Mouse (Mus musculus) c-Kit-negative CD71-positive TER-119-positive erythroid progenitor cells, embryonic 14.5 days (primary cell): ENCODE measurements around the gene Adamts12.

ENCODE experiments used
- DNase-seq: peaks from one replicate; pipeline ENCODE4 v3.0.0-alpha.2; 2013; ENCODE audit warnings: low read depth, low spot score

Gene Adamts12

DNA sequence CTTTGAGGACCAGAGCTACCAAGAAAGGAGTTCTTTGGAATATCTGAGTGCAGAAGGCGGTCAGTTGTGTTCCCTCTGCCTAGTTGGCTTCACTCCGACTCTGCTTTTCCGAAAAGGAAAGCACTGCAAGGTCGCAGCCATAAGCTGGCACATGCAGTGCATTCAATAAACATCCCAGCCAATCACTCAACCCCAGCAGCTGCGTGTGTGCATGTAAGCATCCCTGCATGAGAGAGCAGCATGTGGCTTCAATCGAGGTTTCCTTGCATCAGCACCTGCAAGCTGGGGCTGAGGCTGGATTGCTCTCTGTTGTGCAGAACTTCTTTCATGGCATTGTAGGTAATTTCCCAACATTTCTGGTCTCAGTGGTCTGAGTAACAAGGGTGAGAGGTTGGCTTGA, 230.4 kb downstream of the Adamts12 start:
- DNase-seq, result no peak

DNA sequence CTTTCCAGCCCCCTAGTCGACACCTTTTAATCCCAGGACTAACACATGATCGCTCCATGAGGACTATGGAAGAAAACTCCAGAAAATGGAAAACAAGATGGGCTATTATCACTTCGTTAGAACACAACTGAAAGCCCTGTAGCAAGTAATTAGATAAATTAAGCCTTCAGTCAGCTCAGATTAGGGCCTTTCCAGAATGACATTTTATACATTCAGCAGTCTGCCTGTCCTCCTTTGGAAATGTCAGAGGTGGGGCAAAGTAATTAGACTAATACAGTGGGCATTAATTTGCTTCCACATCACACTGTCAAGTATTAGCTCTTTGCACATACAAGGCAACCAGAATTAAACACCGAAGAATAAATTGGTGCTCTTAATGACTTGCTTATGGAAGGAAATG, 233.4 kb downstream of the Adamts12 start:
- no peak for DNase-seq

DNA sequence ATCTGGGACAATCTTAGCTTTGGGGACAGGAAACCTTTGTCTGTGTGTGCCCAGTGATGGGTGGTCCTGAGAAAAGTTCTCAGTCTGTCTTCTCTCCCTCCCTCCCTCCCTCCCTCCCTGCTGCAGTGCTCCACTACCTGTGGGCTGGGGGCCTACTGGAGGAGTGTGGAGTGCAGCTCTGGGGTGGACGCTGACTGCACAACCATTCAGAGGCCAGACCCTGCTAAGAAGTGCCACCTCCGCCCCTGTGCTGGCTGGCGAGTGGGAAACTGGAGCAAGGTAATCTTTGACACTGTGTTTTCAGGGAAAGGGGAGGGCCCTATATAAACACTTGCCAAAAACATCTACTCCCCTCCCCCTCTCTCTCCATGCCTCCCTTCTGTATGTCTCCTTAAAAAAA, 252.5 kb downstream of the Adamts12 start:
- no peak for DNase-seq

DNA sequence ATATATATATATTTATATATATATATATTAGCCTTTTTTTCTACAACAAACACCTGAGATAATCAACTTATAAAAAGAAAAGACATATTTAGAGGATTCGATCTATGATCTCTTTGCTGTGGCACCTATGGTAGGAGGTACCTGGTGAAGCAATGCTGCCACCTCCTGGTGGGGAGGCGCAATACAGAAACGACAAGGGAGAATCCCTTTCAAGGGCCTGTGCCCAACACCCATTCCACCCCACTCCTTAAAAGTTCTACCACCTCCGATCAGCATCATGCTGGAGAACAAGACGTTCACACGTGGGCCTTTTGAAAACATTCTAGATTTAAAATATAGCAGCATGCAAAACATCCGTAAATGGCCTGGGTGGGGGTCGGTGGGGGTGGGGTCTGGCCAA, 255.9 kb downstream of the Adamts12 start:
- DNase-seq, result no peak

DNA sequence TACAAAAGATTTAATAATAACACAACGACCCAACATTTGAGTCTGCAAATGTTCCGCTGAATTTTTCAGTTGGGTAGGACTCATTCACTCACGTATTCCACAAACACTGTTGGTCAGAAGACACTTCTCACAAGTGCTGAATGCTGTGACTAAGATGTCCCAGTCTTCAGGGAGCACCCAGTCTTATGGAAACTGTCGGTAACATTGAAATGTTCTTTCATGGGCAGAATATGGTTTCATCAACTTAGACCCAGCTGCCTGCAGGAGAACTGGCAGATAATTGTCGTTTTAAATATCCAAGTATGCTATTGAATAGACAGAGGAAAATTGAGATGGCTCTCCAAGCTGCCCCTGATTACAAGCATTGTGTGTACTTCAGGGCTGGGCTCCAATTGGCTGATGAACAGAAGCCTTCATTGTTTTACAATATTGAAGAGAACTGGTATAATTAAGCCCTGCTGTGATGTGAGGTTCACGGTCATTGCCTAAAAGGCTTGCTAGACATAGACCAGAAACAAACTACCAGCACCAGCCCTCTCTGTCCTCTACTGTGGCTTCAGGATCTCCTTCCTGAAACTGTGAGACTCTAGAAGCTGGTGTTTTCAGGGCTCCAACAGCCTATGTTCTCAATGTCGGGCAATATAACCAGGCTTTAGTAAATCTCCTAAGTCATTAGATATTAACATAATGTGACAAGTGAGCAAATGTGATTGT, 275.0 kb downstream of the Adamts12 start:
- DNase-seq, result no peak

DNA sequence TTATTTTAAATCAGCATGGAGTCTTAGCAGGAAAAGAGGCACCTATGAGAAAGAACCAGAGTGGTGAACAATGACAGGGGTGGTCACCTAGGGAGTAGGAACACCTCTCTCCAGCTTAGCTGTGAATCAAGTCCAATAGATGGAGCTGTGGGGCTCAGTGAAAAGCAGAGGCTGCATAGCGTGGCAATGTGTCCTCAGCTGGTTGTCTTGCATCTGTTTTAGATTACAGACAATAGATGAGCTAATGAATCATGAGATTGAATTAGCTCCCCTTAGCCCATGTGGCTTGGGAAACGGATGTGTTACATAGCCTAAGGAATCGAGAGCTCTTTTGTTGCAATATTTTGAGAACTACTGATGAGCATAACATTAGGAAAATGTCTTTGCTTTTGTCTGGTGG, 291.3 kb downstream of the Adamts12 start:
- DNase-seq, result no peak

DNA sequence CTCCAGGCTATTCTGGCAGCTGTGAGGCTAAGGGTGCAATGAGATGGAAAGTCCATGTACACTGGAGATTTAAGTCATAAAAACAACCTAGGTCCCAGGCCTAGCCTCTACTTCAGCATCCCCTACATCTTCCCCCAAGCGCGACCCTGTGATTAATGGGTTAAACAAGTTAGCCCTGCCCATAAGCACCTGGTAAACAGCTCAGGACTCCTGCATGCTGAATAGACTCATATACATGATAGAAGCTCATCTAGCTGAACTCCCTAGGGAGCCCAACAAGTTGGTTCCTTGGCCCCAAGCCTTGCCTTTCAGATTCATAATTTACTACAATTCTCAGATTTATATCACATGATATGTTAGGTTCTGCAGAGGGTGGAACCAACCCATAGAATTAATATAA, 292.9 kb downstream of the Adamts12 start:
- no peak for DNase-seq

DNA sequence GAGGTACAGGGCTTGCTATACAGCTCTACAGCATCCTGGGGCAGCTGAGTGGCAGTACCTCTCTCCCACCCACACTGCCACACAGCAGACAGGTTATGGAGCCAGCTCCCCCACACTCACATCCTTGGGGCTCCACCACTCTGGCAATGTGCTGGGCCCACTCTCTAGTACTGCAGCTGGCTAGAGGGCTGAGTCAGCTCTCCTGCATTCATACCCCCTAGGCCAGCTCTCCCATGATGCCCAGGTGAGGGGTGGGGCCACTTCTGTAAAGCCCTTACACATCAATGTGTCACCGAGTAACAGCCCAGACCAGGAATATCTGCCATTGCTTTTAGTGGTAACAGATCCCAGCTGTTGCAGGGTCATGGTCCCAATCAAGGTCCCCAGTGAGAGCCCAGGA, 296.3 kb downstream of the Adamts12 start:
- no peak for DNase-seq

DNA sequence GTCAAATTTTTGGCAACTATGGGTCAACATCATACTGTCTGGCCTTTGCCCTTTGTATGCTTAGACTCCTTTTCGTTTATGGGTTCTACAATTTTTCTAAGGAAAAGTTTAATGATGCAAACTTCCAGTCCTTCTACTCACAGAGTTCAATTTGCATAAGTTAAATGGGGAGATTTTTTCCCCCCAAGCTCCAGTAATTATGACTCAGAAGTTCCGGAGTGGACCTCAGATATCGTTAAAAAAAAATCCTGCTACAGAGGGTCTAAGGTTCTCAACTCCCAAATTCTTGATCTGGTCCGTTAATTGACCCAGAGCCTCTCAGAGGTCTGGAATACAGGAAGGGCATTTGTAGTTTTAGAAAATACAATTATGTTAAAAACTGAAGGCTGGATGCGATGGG, 297.2 kb downstream of the Adamts12 start:
- DNase-seq, result no peak

DNA sequence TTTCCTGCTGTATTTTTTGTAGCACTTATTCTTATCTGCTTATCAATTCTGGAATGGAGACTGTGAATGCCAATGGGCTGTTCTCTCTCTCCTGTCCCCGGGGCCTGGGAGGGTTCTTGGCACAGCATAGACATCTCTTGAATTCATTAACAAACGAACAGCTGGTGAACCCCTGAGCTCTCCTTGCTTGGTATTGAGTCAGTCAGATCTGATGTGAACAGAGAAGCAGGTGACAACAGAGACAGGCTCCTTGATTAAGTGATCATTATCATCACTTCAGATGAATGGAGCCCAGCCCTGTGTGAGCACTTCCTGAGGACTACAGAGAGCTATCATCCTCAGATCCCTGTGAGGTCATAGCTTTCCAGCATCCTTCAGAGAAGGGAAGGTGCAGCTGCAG, 299.5 kb downstream of the Adamts12 start:
- DNase-seq, result no peak

DNA sequence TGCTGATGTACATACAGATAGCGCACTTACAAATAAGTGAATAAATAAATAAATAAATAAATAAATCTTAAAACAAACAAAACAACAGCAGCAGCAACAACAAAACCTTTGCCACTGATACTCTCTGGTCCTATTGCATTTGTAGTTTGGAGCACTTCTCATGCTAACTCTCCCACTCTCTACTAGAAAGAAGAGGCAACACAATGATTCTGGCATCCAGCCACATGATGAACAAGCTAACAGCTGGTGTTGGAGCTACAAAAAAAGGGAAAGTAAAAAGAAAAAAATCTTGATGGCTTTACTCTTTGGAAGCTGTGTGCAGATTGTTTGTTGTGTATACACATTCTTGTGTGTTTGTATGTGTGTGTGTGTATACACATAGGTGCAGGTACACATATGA, 300.2 kb downstream of the Adamts12 start:
- DNase-seq, result no peak

DNA sequence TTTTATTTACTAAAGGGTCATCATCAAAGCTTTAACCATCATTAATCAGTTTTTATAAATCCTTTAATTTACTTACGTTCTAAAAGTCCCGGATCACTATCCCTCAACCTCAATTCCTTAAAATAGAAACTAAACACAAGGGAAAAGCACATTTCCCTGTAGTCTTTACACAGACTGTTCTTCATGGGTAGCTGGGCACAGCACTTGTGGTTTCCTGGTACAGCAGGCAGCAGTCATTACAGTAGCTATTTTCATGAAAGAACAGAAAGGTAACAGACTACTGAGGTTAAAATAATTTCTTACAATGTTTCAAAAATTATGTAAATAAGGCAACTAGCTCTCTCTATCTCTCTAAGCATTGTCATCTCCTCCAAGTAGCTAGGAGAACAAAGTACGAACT, 305.0 kb downstream of the Adamts12 start:
- no peak for DNase-seq

DNA sequence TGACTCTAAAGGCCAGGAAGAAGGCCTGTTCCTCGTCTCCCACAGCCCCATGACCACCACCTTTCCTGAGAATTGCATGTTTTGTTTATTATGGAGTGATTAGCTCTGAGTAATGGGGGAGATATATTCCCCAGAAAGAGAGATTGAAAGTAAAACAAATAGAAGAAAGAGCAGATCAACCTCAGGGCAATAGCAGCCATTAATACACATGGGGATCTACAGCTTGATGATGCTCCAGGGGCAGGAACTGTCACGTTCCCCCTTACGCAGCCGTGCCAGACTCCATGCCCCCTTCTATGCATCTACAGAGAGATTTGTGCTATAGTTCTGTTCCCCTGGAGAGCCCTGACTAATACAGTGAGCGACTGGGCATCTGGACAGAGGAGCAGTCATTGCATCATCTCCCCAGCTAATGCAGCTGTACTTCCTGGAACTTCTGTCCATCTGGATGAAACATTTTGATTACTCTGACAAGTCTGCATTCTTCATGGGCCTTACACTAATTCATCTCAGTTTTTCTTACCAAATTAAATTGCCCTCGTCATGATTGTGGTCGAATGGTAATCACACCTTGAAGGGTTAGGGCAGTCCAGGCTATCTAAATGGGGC, 306.0 kb downstream of the Adamts12 start:
- no peak for DNase-seq

DNA sequence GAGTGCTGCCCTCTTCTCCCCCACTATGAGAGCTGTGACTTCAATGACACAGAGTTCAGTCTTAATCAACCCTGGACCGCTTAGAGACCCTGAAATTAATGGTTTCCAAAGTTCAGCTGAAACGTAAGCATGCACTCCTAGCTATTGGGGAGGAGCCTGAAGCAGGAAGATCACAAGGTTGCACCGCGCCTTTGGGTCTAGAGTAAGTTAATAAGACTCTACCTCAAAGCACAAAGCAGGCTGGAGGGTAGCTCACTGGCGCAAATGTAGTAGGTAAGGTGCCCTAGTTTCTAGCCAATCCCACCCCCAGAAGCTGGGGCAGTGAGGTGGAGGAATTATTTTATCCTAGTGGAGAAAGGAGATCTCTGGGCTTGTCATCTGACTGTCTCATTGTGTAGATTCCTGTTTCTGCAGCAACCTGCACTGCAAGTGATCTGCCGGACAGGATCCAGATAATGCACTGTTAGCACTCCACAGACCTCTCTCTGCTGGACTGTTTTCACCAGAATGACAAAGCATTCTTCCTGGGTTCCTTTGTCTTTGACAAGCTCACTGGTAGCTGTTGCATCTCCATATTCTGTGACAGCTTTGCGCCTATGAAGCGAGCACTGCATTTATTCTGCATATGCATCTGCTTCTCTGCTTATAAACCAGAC, 315.0 kb downstream of the Adamts12 start:
- DNase-seq, result no peak

DNA sequence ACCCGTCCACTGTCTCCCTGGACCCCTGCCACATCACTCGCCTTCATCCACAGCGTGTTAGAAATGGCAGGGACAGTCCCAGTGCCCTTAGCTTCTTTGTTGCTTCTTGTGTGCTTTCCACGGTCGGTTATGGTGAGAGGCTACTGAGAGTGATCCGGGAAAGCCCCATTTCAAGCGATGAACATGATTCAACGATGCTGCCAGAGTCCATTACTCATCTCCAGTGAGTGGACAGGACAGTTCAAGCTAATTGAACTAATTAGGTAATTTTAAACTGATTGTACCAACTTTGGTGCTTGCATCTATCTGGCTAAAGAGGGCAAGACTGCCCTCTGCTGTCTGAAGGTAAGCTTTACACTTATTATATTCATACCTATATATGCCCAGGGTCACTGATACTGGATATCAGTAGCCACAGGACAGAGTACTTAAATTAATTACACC, 315.5 kb downstream of the Adamts12 start:
- DNase-seq, result no peak

DNA sequence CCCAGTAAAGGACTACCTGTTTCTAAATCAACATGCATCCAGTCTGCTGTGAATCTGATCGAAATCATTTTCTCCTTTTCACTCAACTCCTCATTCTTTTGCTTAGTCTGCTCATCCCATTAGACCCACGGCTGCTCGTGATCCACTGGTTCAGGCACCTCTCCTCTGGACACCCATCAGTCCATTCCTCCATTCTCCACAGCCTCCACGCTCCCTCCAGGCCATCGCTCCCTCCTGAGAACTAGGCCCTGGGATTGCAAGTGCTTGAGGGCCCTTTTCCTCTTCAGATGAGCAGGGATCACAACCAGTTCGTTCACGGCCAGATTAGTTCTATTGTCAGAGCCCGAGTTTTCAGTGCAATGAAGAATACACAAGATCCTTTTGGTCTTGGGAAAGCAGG, 316.0 kb downstream of the Adamts12 start:
- no peak for DNase-seq

DNA sequence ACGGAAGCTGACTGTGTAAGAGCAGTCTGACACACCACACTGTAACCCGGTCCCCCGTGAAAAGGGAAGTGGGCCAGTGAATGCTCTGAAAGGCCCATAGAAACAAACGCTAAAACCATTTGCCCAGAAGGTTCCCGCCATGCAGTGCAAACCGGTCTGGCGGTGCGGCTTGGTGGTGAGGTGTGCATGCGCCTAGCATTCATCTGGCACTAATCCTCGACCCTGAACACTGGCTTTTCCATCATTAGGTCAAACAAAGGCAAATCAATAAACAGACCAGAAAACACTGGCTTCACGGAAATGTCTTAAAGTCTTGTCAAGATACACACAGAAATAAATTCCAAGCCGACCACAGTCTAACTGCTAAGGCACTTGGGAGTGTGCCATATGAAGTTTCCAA, 318.0 kb downstream of the Adamts12 start:
- no peak for DNase-seq

DNA sequence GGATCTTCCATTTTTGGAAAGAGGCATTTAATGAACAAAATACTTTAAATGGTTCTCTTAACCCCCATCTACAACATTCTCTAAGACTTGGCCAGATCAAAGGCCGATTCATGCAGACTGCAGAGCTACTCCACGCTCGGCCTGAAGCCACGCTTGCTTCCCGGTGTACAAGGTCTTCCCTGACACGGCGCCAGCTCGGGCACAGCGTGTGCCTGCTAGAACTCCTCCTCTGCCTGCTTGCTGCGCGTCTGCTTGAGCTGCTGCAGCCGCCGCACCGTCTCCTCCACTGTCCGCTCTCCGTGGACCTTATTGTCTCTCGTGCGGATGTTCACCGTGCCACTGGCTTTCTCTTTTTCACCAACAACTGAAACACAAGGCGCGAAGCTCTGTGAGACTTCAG, 319.2 kb downstream of the Adamts12 start:
- DNase-seq, result no peak

DNA sequence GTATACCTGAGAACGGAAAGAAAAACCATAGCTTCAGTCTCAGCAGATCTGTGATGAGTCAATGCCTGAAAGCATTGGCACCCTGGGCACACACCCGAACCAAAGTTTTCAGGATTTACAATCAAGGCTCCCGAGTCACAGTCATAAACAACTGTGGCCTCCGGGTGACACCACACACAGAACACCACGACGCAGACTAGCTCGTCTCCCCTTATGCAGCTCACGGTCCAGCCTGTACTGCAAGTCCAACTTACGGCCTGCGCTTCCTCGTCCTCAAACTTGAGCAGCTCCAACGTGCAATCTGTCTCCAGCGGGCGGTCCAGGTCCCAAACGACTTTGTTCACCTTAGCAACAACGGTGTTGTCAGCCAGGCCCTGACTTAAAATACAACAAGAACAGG, 328.3 kb downstream of the Adamts12 start:
- no peak for DNase-seq

DNA sequence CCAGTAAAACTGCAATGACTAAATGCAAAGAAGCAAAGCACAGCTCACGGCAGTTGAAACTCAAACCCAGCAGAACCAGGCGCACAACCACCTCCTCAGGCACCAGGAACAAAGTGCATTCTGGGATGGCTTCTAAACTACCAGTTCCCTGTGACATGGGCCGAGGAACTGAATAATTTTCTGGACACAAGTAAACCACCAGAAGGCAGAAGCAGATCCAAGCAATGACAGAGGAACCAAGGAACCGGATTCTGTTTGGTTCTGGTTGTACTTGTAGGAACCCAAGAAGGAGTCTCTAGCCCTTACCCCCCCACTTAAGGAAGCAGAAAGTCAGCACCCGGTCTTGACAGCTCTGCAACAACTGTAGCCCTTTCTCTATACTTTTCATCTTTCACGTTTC, 331.8 kb downstream of the Adamts12 start:
- DNase-seq, result no peak
